Mouse (Mus musculus): Measurements from ENCODE around the gene Fbxw4. TPM values are rescaled to one million over a fixed set of nuclear protein-coding genes. Genes with fewer than 3 reads are reported as not detected.
A peak's percentile ranks its signal among the peaks of the same experiment; 100 is the strongest.

Gene Fbxw4
- polyA plus RNA-seq, 1 experiment from 2014 or later = 2.2 TPM

GRCm38 (mm10) chr19:45659301-45659737 lies 793 bp downstream of the Fbxw4 start:
- Histone ChIP-seq H3K4me3 (ENCODE audit: low read depth, low read length) (peak overlapping the region; percentile 87), H3K4me1 (replicated peaks; ENCODE audit: control insufficient read depth, insufficient read depth) (no peaks in the 10 kb centered on the region), H3K27ac (replicated peaks) (peak overlapping the region; percentile 98), H3K9me3 (ENCODE audit: control insufficient read depth, low read length) (no peaks in the 10 kb centered on the region), H3K9ac (ENCODE audit: low read length) (peak overlapping the region; percentile 98), H3K4me2 (replicated peaks; ENCODE audit: low read depth) (peak overlapping the region; percentile 82), H3K36me3 (ENCODE audit: control insufficient read depth, insufficient read depth, low read length) (no peaks in the 10 kb centered on the region), H3K27me3 (ENCODE audit: control insufficient read depth, insufficient read depth, low read length) (no peaks in the 10 kb centered on the region)
- ATAC-seq (ENCODE audit: low FRiP score, low TSS enrichment) (no peak; the same call in 1 of the 2 replicates), DNase-seq (ENCODE audit: low spot score) (no peak)
- TF ChIP-seq EP300 (optimal IDR thresholded peaks at IDR 0.05) (no peak), CTCF (IDR thresholded peaks at IDR 0.05; ENCODE audit: low read depth) (peak; percentile 5; the same call in 1 of the 2 replicates)
- 1% methylated on average over 17 of the region's 18 CpGs for WGBS

- Histone ChIP-seq H3K36me3 (ENCODE audit: control insufficient read depth, insufficient read depth, low read length) (no peaks in the 10 kb centered on the region), H3K4me1 (replicated peaks; ENCODE audit: control insufficient read depth, insufficient read depth) (no peaks in the 10 kb centered on the region), H3K27ac (replicated peaks) (peak overlapping the region; percentile 98; the same call in 1 of the 2 replicates), H3K27me3 (ENCODE audit: control insufficient read depth, insufficient read depth, low read length) (no peaks in the 10 kb centered on the region), H3K9me3 (ENCODE audit: control insufficient read depth, low read length) (no peaks in the 10 kb centered on the region), H3K4me3 (ENCODE audit: low read depth, low read length) (peak overlapping the region; percentile 87), H3K9ac (ENCODE audit: low read length) (peak overlapping the region; percentile 98; the same call in 1 of the 2 replicates), H3K4me2 (replicated peaks; ENCODE audit: low read depth) (peak overlapping the region; percentile 82)
- DNase-seq (ENCODE audit: low spot score) (no peak), ATAC-seq (ENCODE audit: low FRiP score, low TSS enrichment) (no peak)
- 59% methylated on average over 10 of the region's 10 CpGs for WGBS
- TF ChIP-seq CTCF (IDR thresholded peaks at IDR 0.05; ENCODE audit: low read depth) = no peak
- no peak for TF ChIP-seq EP300 (optimal IDR thresholded peaks at IDR 0.05)
These were observed 1.4 kb downstream of the Fbxw4 start for GRCm38 (mm10) chr19:45658556-45659268.

GRCm38 (mm10) chr19:45657828-45658227 lies 2.3 kb downstream of the Fbxw4 start:
- 74% methylated on average over 1 of the region's 1 CpGs for WGBS
- Histone ChIP-seq H3K9me3 (ENCODE audit: control insufficient read depth, low read length) (no peaks in the 10 kb centered on the region), H3K4me2 (replicated peaks; ENCODE audit: low read depth) (no peak overlapping the region), H3K4me1 (replicated peaks; ENCODE audit: control insufficient read depth, insufficient read depth) (no peaks in the 10 kb centered on the region), H3K4me3 (ENCODE audit: low read depth, low read length) (no peak overlapping the region), H3K27me3 (ENCODE audit: control insufficient read depth, insufficient read depth, low read length) (no peaks in the 10 kb centered on the region), H3K27ac (replicated peaks) (no peak overlapping the region), H3K9ac (ENCODE audit: low read length) (no peak overlapping the region), H3K36me3 (ENCODE audit: control insufficient read depth, insufficient read depth, low read length) (no peaks in the 10 kb centered on the region)
- DNase-seq (ENCODE audit: low spot score) = no peak
- ATAC-seq (ENCODE audit: low FRiP score, low TSS enrichment) = no peak
- TF ChIP-seq EP300 (optimal IDR thresholded peaks at IDR 0.05) = no peak
- no peak for TF ChIP-seq CTCF (IDR thresholded peaks at IDR 0.05; ENCODE audit: low read depth)

- no peaks in the 10 kb centered on the region for H3K4me1 ChIP-seq (replicated peaks; ENCODE audit: control insufficient read depth, insufficient read depth)
These were observed 3.1 kb downstream of the Fbxw4 start for GRCm38 (mm10) chr19:45656810-45657595.

GRCm38 (mm10) chr19:45655870-45656269 lies 4.2 kb downstream of the Fbxw4 start:
- no peaks in the 10 kb centered on the region for H3K4me1 ChIP-seq (replicated peaks; ENCODE audit: control insufficient read depth, insufficient read depth)
- H3K4me2 ChIP-seq (replicated peaks; ENCODE audit: low read depth) = no peak overlapping the region
- no peaks in the 10 kb centered on the region for H3K27me3 ChIP-seq (ENCODE audit: control insufficient read depth, insufficient read depth, low read length)
- no peak overlapping the region for H3K27ac ChIP-seq (replicated peaks)
- no peak for DNase-seq (ENCODE audit: low spot score)
- no peak overlapping the region for H3K4me3 ChIP-seq (ENCODE audit: low read depth, low read length)
- H3K9ac ChIP-seq (ENCODE audit: low read length) = no peak overlapping the region
- no peaks in the 10 kb centered on the region for H3K9me3 ChIP-seq (ENCODE audit: control insufficient read depth, low read length)
- ATAC-seq (ENCODE audit: low FRiP score, low TSS enrichment) = no peak
- TF ChIP-seq CTCF (IDR thresholded peaks at IDR 0.05; ENCODE audit: low read depth) (no peak), EP300 (optimal IDR thresholded peaks at IDR 0.05) (no peak)
- 56% methylated on average over 8 of the region's 8 CpGs for WGBS
- no peaks in the 10 kb centered on the region for H3K36me3 ChIP-seq (ENCODE audit: control insufficient read depth, insufficient read depth, low read length)

More at GRCm38 (mm10) chr19:45656810-45657595, 3.1 kb downstream of the Fbxw4 start:
- Histone ChIP-seq H3K27me3 (ENCODE audit: control insufficient read depth, insufficient read depth, low read length) (no peaks in the 10 kb centered on the region), H3K27ac (replicated peaks) (no peak overlapping the region), H3K4me3 (ENCODE audit: low read depth, low read length) (no peak overlapping the region), H3K9me3 (ENCODE audit: control insufficient read depth, low read length) (no peaks in the 10 kb centered on the region), H3K36me3 (ENCODE audit: control insufficient read depth, insufficient read depth, low read length) (no peaks in the 10 kb centered on the region), H3K4me2 (replicated peaks; ENCODE audit: low read depth) (no peak overlapping the region), H3K9ac (ENCODE audit: low read length) (no peak overlapping the region)
- WGBS = 49% methylated on average over 8 of the region's 8 CpGs
- DNase-seq (ENCODE audit: low spot score) = no peak
- TF ChIP-seq CTCF (IDR thresholded peaks at IDR 0.05; ENCODE audit: low read depth) (no peak), EP300 (optimal IDR thresholded peaks at IDR 0.05) (no peak)
- ATAC-seq (ENCODE audit: low FRiP score, low TSS enrichment) = no peak

Measured in stomach, postnatal 0 days (tissue).